Mouse (Mus musculus) heart, adult 9 months (tissue): Measurements from ENCODE around the gene Hpcal4.

Source experiments
- DNase-seq, 2 experiments: peaks; one replicate each; pipeline ENCODE4 v3.0.0; 2022; ENCODE audit warnings: low spot score in 2 of 2

The Hpcal4 gene

GRCm38 (mm10) chr4:123201186-123202093 is 18.4 kb downstream of the Hpcal4 start, which contains the start of gene Nt5c1a:
TSS of gene Nt5c1a (plus strand) at chr4:123201504.
- peak; percentile 74 to 78 for DNase-seq

GRCm38 (mm10) chr4:123202094-123202420 is 19.0 kb downstream of the Hpcal4 start:
- DNase-seq, result no peak

DNA sequence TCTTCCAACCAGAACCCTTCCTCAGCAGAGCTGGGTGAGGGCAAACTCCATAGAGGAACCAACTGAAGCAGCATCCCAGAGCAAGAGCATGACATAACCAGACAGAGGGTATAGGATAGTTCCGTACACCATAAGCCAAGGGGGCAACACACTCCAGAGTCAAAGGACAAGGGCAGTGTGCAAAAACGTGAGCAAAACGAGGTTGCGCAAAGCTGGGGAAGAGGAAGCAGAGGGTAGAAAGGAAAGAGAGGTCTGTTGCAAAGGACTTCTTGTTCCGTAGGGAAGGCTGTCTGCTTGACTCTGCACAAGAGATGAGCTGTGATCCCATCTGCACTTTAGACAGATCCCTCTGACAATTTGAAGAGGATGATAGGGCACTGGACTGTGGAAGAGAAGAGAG is 24.3 kb downstream of the Hpcal4 start:
- DNase-seq, result no peak

GRCm38 (mm10) chr4:123210996-123211395 is 28.0 kb downstream of the Hpcal4 start:
- no peak for DNase-seq

- DNase-seq, result no peak
Observed at GRCm38 (mm10) chr4:123211453-123211852, 28.4 kb downstream of the Hpcal4 start.

DNA sequence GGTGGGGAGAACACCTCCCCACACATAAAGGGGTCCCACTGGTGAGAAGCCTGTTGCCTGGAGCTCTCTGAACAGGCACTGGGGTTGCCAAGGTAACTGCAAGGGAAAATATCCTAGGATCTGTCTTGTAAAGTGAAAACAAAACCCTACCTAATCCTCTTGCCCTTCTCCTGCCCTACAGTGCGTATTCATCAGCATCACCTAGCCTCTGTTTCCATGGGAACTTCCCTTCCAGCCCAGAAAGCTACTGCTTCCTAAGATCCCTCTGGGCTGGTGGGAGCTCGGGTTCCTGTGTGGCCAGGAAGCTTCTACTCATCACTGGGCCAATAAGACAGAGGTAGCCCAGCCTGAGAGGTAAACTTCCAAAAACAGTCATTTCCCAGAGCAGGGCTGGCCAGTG is 29.3 kb downstream of the Hpcal4 start:
- DNase-seq, result no peak

GRCm38 (mm10) chr4:123213975-123214374 is 30.9 kb downstream of the Hpcal4 start:
- DNase-seq, result no peak

GRCm38 (mm10) chr4:123215367-123215766 is 32.3 kb downstream of the Hpcal4 start:
- no peak for DNase-seq

- DNase-seq, result no peak
Observed at GRCm38 (mm10) chr4:123216782-123217181, 33.8 kb downstream of the Hpcal4 start.

DNA sequence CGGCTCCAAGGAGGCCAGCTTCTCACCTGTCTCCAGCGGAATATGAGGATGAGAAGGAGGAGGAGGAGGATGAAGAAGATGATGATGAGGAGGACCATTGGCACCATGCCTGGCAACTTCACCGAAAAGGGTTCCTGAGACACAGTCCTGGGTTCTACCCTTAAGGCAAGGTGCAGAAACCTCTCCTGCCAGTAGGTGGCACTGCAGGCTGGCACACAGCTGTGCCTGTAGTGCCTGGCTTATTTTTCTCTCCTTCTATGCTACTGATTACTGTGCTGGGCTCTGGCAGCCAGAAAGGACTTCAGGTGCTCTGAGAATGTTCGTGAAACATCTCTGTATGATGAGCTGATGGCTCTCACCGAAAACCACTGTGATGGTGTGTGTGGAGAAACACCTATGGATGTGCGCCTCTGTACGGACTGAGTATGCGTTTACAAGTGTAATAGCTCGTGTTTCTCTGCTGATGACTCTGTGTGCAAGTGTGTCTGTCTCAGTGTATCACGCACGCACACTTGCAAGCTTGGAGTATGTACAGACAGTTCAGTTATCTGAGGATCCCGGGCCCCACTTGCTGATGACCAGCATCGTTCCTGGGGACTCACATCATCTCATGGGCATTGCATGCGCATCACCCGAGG is 36.8 kb downstream of the Hpcal4 start:
- DNase-seq, result peak in 1 of 2 experiments; percentile 61

- no peak for DNase-seq
Observed at GRCm38 (mm10) chr4:123220637-123221036, 37.6 kb downstream of the Hpcal4 start.

- no peak for DNase-seq
Observed at GRCm38 (mm10) chr4:123223309-123223708, 40.3 kb downstream of the Hpcal4 start.

DNA sequence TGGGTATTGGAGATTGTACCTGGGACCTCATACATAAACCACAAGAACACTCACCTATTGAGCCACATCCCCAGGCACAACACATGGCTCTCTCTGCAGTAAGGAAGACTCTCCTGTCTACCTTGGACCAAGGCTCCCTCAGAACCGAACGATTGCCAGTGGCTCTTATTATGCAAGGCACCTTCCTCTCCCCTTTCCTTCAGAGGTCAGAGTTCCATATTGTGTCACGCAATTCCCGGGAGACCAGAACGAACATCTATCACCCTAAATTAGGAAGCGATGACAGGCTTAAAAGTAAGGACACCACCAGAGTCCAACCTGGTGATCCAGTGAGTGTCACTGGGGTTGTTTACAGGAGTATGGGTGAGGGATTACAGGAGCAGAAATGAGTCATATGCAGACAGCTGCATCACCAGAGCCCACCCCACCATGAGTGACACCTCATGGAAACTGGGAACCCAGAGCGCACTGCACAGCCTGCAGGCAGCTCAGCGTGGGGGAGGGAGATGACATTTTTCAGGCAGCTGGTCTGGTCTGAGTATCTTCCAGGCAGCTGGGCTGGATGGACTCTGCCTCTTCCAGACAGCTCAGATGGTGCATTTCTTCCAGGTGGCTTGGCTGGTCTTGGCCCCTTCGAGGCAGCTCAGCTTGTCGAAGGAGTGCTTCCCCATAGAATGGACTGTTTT is 42.8 kb downstream of the Hpcal4 start:
- peak; percentile 76 to 82 for DNase-seq

- DNase-seq, result peak; percentile 88 to 91
Observed at GRCm38 (mm10) chr4:123227707-123228106, 44.7 kb downstream of the Hpcal4 start.

DNA sequence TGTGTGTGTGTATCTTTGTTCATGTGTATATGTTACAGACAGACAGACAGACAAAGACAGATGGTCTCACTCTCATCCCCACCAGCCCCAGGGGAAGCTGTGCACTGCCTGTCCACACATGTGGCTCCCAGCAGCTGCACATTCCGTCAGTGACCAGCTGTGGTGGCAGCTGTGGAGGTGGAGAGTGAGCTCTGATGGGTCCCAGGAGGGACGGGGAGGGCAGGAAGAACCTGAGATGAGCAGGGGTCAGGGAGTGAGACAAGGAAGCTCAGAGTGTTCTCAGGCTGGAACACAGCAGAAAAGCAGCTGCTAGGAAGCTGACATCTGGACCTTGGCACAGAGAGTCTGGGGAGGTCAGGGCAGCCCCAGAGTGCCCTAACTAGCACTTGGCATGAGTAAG is 45.2 kb downstream of the Hpcal4 start:
- DNase-seq, result peak; percentile 84 to 91

GRCm38 (mm10) chr4:123229166-123229565 is 46.1 kb downstream of the Hpcal4 start:
- DNase-seq, result peak; percentile 73 to 77

DNA sequence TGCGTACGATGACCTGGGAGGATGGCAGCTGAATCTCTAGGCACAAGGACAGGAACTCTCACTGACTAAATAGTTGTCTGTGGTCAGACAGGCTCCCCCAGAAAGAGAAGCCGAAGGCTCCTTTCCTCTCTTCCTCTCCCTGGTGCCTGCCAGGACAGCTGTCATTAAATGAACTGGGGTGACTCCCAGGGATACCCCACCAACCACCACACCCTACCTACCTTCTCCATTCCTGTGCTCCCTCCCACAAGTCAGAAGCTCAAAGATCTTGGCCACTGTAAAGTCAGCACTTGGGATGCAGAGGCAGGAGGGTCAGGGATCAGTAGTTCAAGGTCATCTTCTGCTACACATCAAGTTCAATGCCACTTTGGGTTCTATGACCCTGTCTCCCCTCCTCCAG is 49.8 kb downstream of the Hpcal4 start:
- no peak for DNase-seq

GRCm38 (mm10) chr4:123233492-123234084 is 50.6 kb downstream of the Hpcal4 start, which contains the start of gene Heyl:
TSS of gene Heyl (plus strand) at chr4:123233556.
- DNase-seq, result peak; percentile 80

DNA sequence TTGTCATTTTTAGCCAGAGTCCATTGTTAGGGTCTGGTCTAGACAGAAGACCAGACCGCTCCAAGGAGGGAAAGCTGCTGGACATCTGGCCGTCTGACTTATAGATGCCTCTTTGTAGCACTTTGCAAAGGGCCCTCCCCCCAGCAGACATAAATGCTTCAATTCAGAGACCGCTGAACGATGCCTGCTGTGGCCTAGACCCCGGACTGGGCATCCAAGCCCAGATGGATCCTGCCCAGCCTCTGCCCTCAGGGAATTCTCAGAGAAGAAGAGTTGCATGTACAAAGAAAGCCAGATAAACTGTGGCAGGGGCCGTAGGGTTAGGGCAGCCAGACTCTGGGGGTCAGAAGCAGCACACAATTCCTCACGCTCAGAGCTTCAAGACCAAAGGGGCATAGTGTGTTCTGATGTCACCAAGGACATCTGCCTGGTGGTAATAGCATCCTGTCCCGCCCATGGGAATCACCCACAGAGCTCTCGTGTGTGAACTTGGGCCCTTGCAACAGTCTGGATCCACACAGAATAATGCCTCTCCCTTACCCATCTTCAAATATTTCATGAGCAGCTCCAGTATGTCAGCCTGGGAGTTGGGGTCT is 52.9 kb downstream of the Hpcal4 start:
- DNase-seq, result no peak

DNA sequence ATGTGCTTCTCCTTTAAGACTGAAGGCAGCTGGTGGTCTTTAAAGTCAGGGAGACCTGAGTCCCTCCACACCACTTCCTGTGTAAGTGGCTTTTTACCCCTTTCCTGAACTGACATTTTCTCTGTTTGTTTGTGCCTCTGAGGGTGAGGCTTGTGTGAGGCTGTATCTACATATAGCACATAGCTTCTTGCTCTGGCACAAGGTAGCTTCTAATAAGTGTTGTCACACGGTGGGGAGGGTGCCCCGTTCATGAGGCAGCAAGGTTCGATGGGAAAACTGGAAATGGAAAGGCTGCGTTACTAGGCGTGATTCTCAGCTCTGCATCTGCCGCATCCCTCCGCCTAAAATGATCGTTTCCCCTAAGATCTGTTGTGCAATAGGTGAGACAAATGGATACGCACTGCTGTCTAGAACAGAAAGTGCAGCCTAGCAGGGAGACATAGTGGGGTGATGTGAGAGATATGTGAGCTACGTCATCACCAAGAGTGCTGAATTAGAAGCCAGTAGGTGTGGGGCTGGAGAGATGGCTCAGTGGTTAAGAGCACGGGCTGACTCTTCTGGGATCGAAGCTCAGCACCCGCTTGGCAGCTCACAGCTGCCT is 53.5 kb downstream of the Hpcal4 start:
- DNase-seq, result no peak
